Mouse (Mus musculus): Measurements from ENCODE around the gene Dmac2. TPM values are rescaled to one million over a fixed set of nuclear protein-coding genes. Genes with fewer than 3 reads are reported as not detected.
A peak's percentile ranks its signal among the peaks of the same experiment; 100 is the strongest.

Gene Dmac2
- total and polyA plus RNA-seq, 2 experiments from 2014 or later = 71.3 to 80.4 TPM

- H3K27me3 ChIP-seq (ENCODE audit: control insufficient read depth, insufficient read depth, low read length) = no peaks in the 10 kb centered on the region
- H3K27ac ChIP-seq (ENCODE audit: low read depth) = no peak overlapping the region
- ATAC-seq (ENCODE audit: insufficient read depth, low read depth) (no peak), DNase-seq (ENCODE audit: low spot score) (no peak)
- H3K36me3 ChIP-seq (replicated peaks; ENCODE audit: control insufficient read depth, insufficient read depth, low read length) = peaks cover 15% of the 10 kb centered on the region; the same call in 1 of the 2 replicates
- no peak overlapping the region for H3K4me2 ChIP-seq (ENCODE audit: low read depth, low read length)
- H3K9ac ChIP-seq (replicated peaks; ENCODE audit: low read depth, low read length) = no peak overlapping the region
- 72% methylated on average over 10 of the region's 10 CpGs for WGBS
- TF ChIP-seq CTCF (IDR thresholded peaks at IDR 0.05; ENCODE audit: low read depth) (no peak), EP300 (IDR thresholded peaks at IDR 0.05; ENCODE audit: low read depth) (no peak)
- no peak overlapping the region for H3K4me3 ChIP-seq (ENCODE audit: low read depth, low read length)
- H3K9me3 ChIP-seq (replicated peaks; ENCODE audit: control insufficient read depth, low read length) = no peaks in the 10 kb centered on the region
- H3K4me1 ChIP-seq (ENCODE audit: control insufficient read depth, insufficient read depth) = peaks cover 8% of the 10 kb centered on the region
Measured at GRCm38 (mm10) chr7:25617376-25618160, 1.6 kb upstream of the Dmac2 start.

GRCm38 (mm10) chr7:25619722-25619991 lies 443 bp downstream of the Dmac2 start:
- H3K27ac ChIP-seq (ENCODE audit: low read depth) = peak overlapping the region; percentile 51
- H3K9ac ChIP-seq (replicated peaks; ENCODE audit: low read depth, low read length) = peak overlapping the region; percentile 40
- WGBS = 16% methylated on average over 5 of the region's 5 CpGs
- no peaks in the 10 kb centered on the region for H3K9me3 ChIP-seq (replicated peaks; ENCODE audit: control insufficient read depth, low read length)
- ATAC-seq (ENCODE audit: insufficient read depth, low read depth) = no peak
- no peak for DNase-seq (ENCODE audit: low spot score)
- peak overlapping the region; percentile 64 for H3K4me3 ChIP-seq (ENCODE audit: low read depth, low read length)
- TF ChIP-seq CTCF (IDR thresholded peaks at IDR 0.05; ENCODE audit: low read depth) = no peak
- no peak for TF ChIP-seq EP300 (IDR thresholded peaks at IDR 0.05; ENCODE audit: low read depth)
- no peaks in the 10 kb centered on the region for H3K27me3 ChIP-seq (ENCODE audit: control insufficient read depth, insufficient read depth, low read length)
- peak overlapping the region; percentile 65 for H3K4me2 ChIP-seq (ENCODE audit: low read depth, low read length)
- H3K36me3 ChIP-seq (replicated peaks; ENCODE audit: control insufficient read depth, insufficient read depth, low read length) = peaks cover 35% of the 10 kb centered on the region
- H3K4me1 ChIP-seq (ENCODE audit: control insufficient read depth, insufficient read depth) = peaks cover 8% of the 10 kb centered on the region

GRCm38 (mm10) chr7:25620101-25620500 lies 887 bp downstream of the Dmac2 start:
- 95% methylated on average over 5 of the region's 5 CpGs for WGBS
- Histone ChIP-seq H3K4me1 (ENCODE audit: control insufficient read depth, insufficient read depth) (peaks cover 8% of the 10 kb centered on the region), H3K4me3 (ENCODE audit: low read depth, low read length) (peak overlapping the region; percentile 64; the same call in 1 of the 2 replicates), H3K4me2 (ENCODE audit: low read depth, low read length) (peak overlapping the region; percentile 65), H3K27me3 (ENCODE audit: control insufficient read depth, insufficient read depth, low read length) (no peaks in the 10 kb centered on the region), H3K36me3 (replicated peaks; ENCODE audit: control insufficient read depth, insufficient read depth, low read length) (peaks cover 40% of the 10 kb centered on the region), H3K9me3 (replicated peaks; ENCODE audit: control insufficient read depth, low read length) (no peaks in the 10 kb centered on the region), H3K9ac (replicated peaks; ENCODE audit: low read depth, low read length) (no peak overlapping the region), H3K27ac (ENCODE audit: low read depth) (no peak overlapping the region)
- ATAC-seq (ENCODE audit: insufficient read depth, low read depth) (no peak), DNase-seq (ENCODE audit: low spot score) (no peak)
- TF ChIP-seq EP300 (IDR thresholded peaks at IDR 0.05; ENCODE audit: low read depth) = no peak
- TF ChIP-seq CTCF (IDR thresholded peaks at IDR 0.05; ENCODE audit: low read depth) = no peak

- no peaks in the 10 kb centered on the region for H3K9me3 ChIP-seq (replicated peaks; ENCODE audit: control insufficient read depth, low read length)
- no peak for ATAC-seq (ENCODE audit: insufficient read depth, low read depth)
- H3K4me3 ChIP-seq (ENCODE audit: low read depth, low read length) = no peak overlapping the region
- no peak overlapping the region for H3K9ac ChIP-seq (replicated peaks; ENCODE audit: low read depth, low read length)
- 92% methylated on average over 11 of the region's 11 CpGs for WGBS
- no peak overlapping the region for H3K27ac ChIP-seq (ENCODE audit: low read depth)
- TF ChIP-seq CTCF (IDR thresholded peaks at IDR 0.05; ENCODE audit: low read depth) = no peak
- TF ChIP-seq EP300 (IDR thresholded peaks at IDR 0.05; ENCODE audit: low read depth) = no peak
- no peak for DNase-seq (ENCODE audit: low spot score)
- peaks cover 8% of the 10 kb centered on the region for H3K4me1 ChIP-seq (ENCODE audit: control insufficient read depth, insufficient read depth)
- no peak overlapping the region for H3K4me2 ChIP-seq (ENCODE audit: low read depth, low read length)
- H3K27me3 ChIP-seq (ENCODE audit: control insufficient read depth, insufficient read depth, low read length) = no peaks in the 10 kb centered on the region
- peaks cover 44% of the 10 kb centered on the region for H3K36me3 ChIP-seq (replicated peaks; ENCODE audit: control insufficient read depth, insufficient read depth, low read length)
Measured at GRCm38 (mm10) chr7:25620751-25621150, 1.5 kb downstream of the Dmac2 start.

- Histone ChIP-seq H3K4me2 (ENCODE audit: low read depth, low read length) (no peak overlapping the region), H3K4me3 (ENCODE audit: low read depth, low read length) (no peak overlapping the region), H3K36me3 (replicated peaks; ENCODE audit: control insufficient read depth, insufficient read depth, low read length) (peaks cover 44% of the 10 kb centered on the region), H3K4me1 (ENCODE audit: control insufficient read depth, insufficient read depth) (peaks cover 21% of the 10 kb centered on the region), H3K27me3 (ENCODE audit: control insufficient read depth, insufficient read depth, low read length) (no peaks in the 10 kb centered on the region), H3K9me3 (replicated peaks; ENCODE audit: control insufficient read depth, low read length) (no peaks in the 10 kb centered on the region), H3K27ac (ENCODE audit: low read depth) (no peak overlapping the region), H3K9ac (replicated peaks; ENCODE audit: low read depth, low read length) (no peak overlapping the region)
- ATAC-seq (ENCODE audit: insufficient read depth, low read depth) (no peak), DNase-seq (ENCODE audit: low spot score) (no peak)
- no peak for TF ChIP-seq CTCF (IDR thresholded peaks at IDR 0.05; ENCODE audit: low read depth)
- TF ChIP-seq EP300 (IDR thresholded peaks at IDR 0.05; ENCODE audit: low read depth) = no peak
- WGBS = 88% methylated on average over 11 of the region's 11 CpGs
Measured at GRCm38 (mm10) chr7:25623857-25624370, 4.7 kb downstream of the Dmac2 start.
